Mouse (Mus musculus) lung, embryonic 15.5 days (tissue): ENCODE results near the gene Tm4sf1. TPM values are rescaled to one million over a fixed set of nuclear protein-coding genes. Genes with fewer than 3 reads are reported as not detected.

ENCODE experiments used
- ATAC-seq: fragments of 200-750 bp; cut with Nextera tagmentation; 2 replicates; pipeline ENCODE4 v1.8.0; 2017; ENCODE audit warnings: moderate number of reproducible peaks, borderline replicate concordance; ENCODE audit not compliant: low FRiP score, low TSS enrichment; ENCODE audit errors: extremely low read depth
- H3K27ac ChIP-seq: fragments of 300-500 bp; sonication (generic); 2 replicates; pipeline ENCODE4 v1.5.1; 2015; ENCODE audit warnings: moderate library complexity, mild to moderate bottlenecking, inconsistent platforms
- H3K27me3 ChIP-seq: fragments of 300-500 bp; sonication (generic); 2 replicates; pipeline ENCODE4 v1.6.1; 2015; ENCODE audit warnings: inconsistent platforms
- H3K36me3 ChIP-seq: fragments of 300-500 bp; sonication (generic); 2 replicates; pipeline ENCODE4 v1.6.1; 2015; ENCODE audit warnings: inconsistent platforms
- H3K4me1 ChIP-seq: fragments of 300-500 bp; sonication (generic); 2 replicates; pipeline ENCODE4 v1.6.1; 2015; ENCODE audit warnings: inconsistent platforms
- H3K4me2 ChIP-seq: fragments of 300-500 bp; sonication (generic); 2 replicates; pipeline ENCODE4 v1.6.1; 2015; ENCODE audit warnings: inconsistent platforms, mild to moderate bottlenecking, moderate library complexity
- H3K4me3 ChIP-seq: fragments of 300-500 bp; sonication (generic); 2 replicates; pipeline ENCODE4 v1.5.1; 2015; ENCODE audit warnings: mild to moderate bottlenecking, inconsistent platforms
- H3K9ac ChIP-seq: fragments of 300-500 bp; sonication (generic); 2 replicates; pipeline ENCODE4 v1.6.1; 2015; ENCODE audit warnings: inconsistent platforms
- H3K9me3 ChIP-seq: fragments of 300-500 bp; sonication (generic); 2 replicates; pipeline ENCODE4 v1.6.1; 2016; ENCODE audit warnings: inconsistent platforms
- WGBS: fragments of 180-500 bp; shearing (Covaris S2); methylation state at CpG from one replicate; pipeline ENCODE4 v1.1.7; 2015; 5-methylcytosine and 5-hydroxymethylcytosine counted together
- polyA plus RNA-seq: library from polyadenylated mRNA; unstranded; fragments of >200 nt; fragmentation: Nextera tagmentation; extraction: Ambion mirVana; gene quantifications from 2 replicates; pipeline ENCODE4 v1.2.1, GENCODE M21; 2015

Gene Tm4sf1
- polyA plus RNA-seq, 1 experiment from 2014 or later, result 96.9 TPM

GRCm38 (mm10) chr3:57302886-57303285 is 1.1 kb upstream of the Tm4sf1 start:
- Histone ChIP-seq H3K4me3 (no peak overlapping the region), H3K36me3 (no peaks in the 10 kb centered on the region), H3K9ac (no peak overlapping the region), H3K27ac (no peak overlapping the region), H3K4me2 (no peak overlapping the region), H3K9me3 (no peaks in the 10 kb centered on the region), H3K27me3 (no peaks in the 10 kb centered on the region), H3K4me1 (no peaks in the 10 kb centered on the region)
- WGBS, result 37% methylated on average over 2 of the region's 2 CpGs
- ATAC-seq, result no peak

DNA sequence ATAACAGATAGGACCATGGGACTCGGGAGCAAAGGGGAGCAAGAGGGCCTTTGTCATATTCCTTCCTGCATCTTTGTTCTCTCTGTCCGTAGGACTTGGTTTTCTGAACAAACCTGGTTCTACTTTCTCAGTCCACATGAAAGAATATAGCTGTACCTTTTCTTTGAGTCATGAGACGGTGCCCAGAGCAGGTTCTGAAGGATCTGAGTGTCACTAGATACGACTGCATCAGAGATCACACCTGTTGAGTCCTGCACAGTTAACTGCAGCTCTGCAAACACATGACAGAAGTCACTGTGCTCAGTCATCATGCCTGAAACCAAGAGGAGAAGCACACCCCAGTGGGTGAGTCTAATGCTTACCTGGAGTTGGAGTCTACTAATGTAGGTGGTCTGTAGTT is 422 bp downstream of the Tm4sf1 start:
- Histone ChIP-seq H3K9ac (no peak overlapping the region), H3K4me1 (no peaks in the 10 kb centered on the region), H3K36me3 (no peaks in the 10 kb centered on the region), H3K27ac (no peak overlapping the region), H3K4me2 (no peak overlapping the region), H3K4me3 (no peak overlapping the region), H3K9me3 (no peaks in the 10 kb centered on the region), H3K27me3 (no peaks in the 10 kb centered on the region)
- no peak for ATAC-seq
- 69% methylated on average over 4 of the region's 4 CpGs for WGBS

DNA sequence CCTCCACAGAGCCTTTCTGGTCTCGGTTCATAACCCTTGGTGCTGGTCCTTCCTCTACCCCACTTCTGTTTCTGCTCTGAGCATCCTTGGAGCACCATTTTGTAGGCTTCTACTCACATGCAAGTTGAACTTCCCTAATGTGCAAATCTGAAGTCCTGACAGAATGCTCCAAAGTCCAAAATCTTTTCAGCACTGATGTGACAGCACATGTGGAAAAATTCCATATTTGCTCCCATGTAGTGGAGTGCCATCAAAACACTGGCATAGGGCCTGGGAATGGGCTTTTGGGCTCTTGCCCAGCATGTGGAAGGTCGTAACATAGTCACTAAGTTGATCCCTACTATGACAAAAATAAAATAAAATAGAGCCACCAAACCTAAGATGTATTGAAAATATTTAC is 3.8 kb downstream of the Tm4sf1 start:
- Histone ChIP-seq H3K36me3 (no peaks in the 10 kb centered on the region), H3K4me1 (peaks cover 9% of the 10 kb centered on the region), H3K4me2 (no peak overlapping the region), H3K27ac (no peak overlapping the region), H3K27me3 (no peaks in the 10 kb centered on the region), H3K9me3 (no peaks in the 10 kb centered on the region), H3K4me3 (no peak overlapping the region), H3K9ac (no peak overlapping the region)
- no peak for ATAC-seq
- 73% methylated on average over 2 of the region's 2 CpGs for WGBS

GRCm38 (mm10) chr3:57296574-57296973 is 5.2 kb downstream of the Tm4sf1 start:
- H3K4me3 ChIP-seq, result no peak overlapping the region
- H3K9me3 ChIP-seq, result no peaks in the 10 kb centered on the region
- H3K4me1 ChIP-seq, result peaks cover 9% of the 10 kb centered on the region
- H3K27me3 ChIP-seq, result no peaks in the 10 kb centered on the region
- H3K9ac ChIP-seq, result no peak overlapping the region
- H3K4me2 ChIP-seq, result no peak overlapping the region
- no peak for ATAC-seq
- no peak overlapping the region for H3K27ac ChIP-seq
- H3K36me3 ChIP-seq, result no peaks in the 10 kb centered on the region

GRCm38 (mm10) chr3:57295631-57296030 is 6.2 kb downstream of the Tm4sf1 start:
- Histone ChIP-seq H3K27me3 (no peaks in the 10 kb centered on the region), H3K9me3 (no peaks in the 10 kb centered on the region), H3K9ac (no peak overlapping the region), H3K4me1 (peaks cover 9% of the 10 kb centered on the region), H3K36me3 (no peaks in the 10 kb centered on the region), H3K27ac (peak overlapping the region; percentile 54), H3K4me2 (0 out of 2 replicates have a peak overlapping the region, but pooled peaks have one; percentile 31), H3K4me3 (no peak overlapping the region)
- WGBS, result 51% methylated on average over 4 of the region's 4 CpGs
- peak; percentile 19; the same call in 1 of the 2 replicates for ATAC-seq

DNA sequence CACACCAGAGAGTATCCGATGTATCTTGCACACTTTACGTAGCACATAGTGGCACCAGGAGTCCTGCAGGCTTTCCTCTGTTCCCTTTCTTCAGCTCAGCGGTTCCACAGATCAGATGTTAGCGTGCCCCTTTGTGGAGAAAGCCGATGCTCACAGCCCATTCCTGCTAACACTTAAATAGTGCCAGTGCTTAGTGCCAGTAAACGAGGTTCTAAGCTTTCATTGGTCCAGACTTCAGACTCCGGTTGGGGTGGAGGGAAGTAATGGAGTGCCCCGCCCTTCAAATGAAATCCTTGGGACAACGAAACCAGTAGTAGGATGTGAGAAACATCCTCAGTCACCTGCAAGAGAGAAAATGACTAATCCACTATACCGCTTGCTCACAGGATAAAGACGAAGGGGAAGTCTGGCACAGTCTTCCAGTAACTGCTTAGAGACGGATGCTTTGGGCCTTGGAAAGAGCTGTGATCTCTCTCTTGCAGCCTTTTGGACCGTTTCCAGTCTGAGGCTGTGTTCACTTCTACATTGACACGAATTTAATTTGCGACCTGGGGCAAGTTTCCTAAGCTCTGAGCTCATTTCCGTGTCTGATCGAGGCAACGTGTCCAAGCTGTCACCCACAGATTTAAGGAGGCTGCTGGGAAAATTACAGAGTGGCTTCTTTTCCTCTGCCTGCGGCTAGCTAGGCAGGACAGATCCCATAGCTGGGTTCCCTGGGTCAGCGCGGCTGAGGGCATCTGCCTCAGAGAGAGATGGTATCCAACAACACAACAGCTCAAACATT is 6.9 kb downstream of the Tm4sf1 start:
- Histone ChIP-seq H3K9me3 (no peaks in the 10 kb centered on the region), H3K27me3 (no peaks in the 10 kb centered on the region), H3K9ac (no peak overlapping the region), H3K4me3 (peak overlapping the region; percentile 12; the same call in 1 of the 2 replicates), H3K4me2 (peak overlapping the region; percentile 31), H3K36me3 (no peaks in the 10 kb centered on the region), H3K27ac (peak overlapping the region; percentile 54), H3K4me1 (peaks cover 9% of the 10 kb centered on the region)
- WGBS, result 51% methylated on average over 21 of the region's 21 CpGs
- ATAC-seq, result peak; percentile 78; the same call in 1 of the 2 replicates

DNA sequence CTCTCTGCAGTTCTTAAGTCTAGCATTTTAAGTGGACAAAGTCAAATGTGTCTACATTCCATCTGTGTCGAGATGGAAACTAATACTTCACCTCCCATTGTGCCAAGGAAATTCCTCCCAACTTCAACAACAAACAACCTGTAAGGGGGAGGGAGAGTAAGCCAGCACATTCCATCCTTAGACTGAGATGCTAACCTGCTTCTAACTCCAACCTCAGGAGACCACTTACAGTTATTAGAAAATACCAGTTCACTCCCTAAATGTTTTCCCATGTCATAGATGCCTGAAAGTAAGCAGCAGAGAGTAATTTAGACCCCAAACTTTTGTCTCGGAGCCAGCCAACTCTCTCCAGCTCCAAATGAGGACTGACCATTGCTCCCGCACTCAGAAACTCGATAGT is 7.9 kb downstream of the Tm4sf1 start:
- no peaks in the 10 kb centered on the region for H3K27me3 ChIP-seq
- H3K9me3 ChIP-seq, result no peaks in the 10 kb centered on the region
- no peak overlapping the region for H3K9ac ChIP-seq
- peak overlapping the region; percentile 54 for H3K27ac ChIP-seq
- ATAC-seq, result no peak
- H3K4me1 ChIP-seq, result peaks cover 9% of the 10 kb centered on the region
- H3K4me2 ChIP-seq, result 0 out of 2 replicates have a peak overlapping the region, but pooled peaks have one; percentile 1
- peak overlapping the region; percentile 12; the same call in 1 of the 2 replicates for H3K4me3 ChIP-seq
- 46% methylated on average over 4 of the region's 4 CpGs for WGBS
- no peaks in the 10 kb centered on the region for H3K36me3 ChIP-seq

GRCm38 (mm10) chr3:57292826-57293225 is 9.0 kb downstream of the Tm4sf1 start:
- Histone ChIP-seq H3K9me3 (no peaks in the 10 kb centered on the region), H3K9ac (no peak overlapping the region), H3K4me3 (no peak overlapping the region), H3K27me3 (no peaks in the 10 kb centered on the region), H3K4me1 (peaks cover 9% of the 10 kb centered on the region), H3K4me2 (no peak overlapping the region; the same call in 1 of the 2 replicates), H3K36me3 (no peaks in the 10 kb centered on the region), H3K27ac (no peak overlapping the region)
- WGBS, result 68% methylated on average over 11 of the region's 11 CpGs
- no peak for ATAC-seq

GRCm38 (mm10) chr3:57288944-57289491 is 12.8 kb downstream of the Tm4sf1 start:
- Histone ChIP-seq H3K27me3 (no peaks in the 10 kb centered on the region), H3K36me3 (no peaks in the 10 kb centered on the region), H3K9me3 (no peaks in the 10 kb centered on the region), H3K4me1 (peaks cover 6% of the 10 kb centered on the region; the same call in 1 of the 2 replicates), H3K9ac (no peak overlapping the region), H3K4me3 (no peak overlapping the region), H3K27ac (peak overlapping the region; percentile 52), H3K4me2 (no peak overlapping the region)
- ATAC-seq, result no peak
- WGBS, result 57% methylated on average over 1 of the region's 1 CpGs

GRCm38 (mm10) chr3:57287854-57288720 is 13.7 kb downstream of the Tm4sf1 start:
- 40% methylated on average over 7 of the region's 7 CpGs for WGBS
- H3K4me1 ChIP-seq, result peaks cover 6% of the 10 kb centered on the region; the same call in 1 of the 2 replicates
- no peak overlapping the region for H3K4me3 ChIP-seq
- no peaks in the 10 kb centered on the region for H3K36me3 ChIP-seq
- ATAC-seq, result no peak
- no peaks in the 10 kb centered on the region for H3K27me3 ChIP-seq
- peak overlapping the region; percentile 75 for H3K27ac ChIP-seq
- H3K4me2 ChIP-seq, result no peak overlapping the region
- H3K9me3 ChIP-seq, result no peaks in the 10 kb centered on the region
- H3K9ac ChIP-seq, result no peak overlapping the region

- H3K4me1 ChIP-seq, result peaks cover 6% of the 10 kb centered on the region; the same call in 1 of the 2 replicates
- H3K36me3 ChIP-seq, result no peaks in the 10 kb centered on the region
- peak; percentile 64; the same call in 1 of the 2 replicates for ATAC-seq
- no peaks in the 10 kb centered on the region for H3K9me3 ChIP-seq
- H3K9ac ChIP-seq, result no peak overlapping the region
- no peaks in the 10 kb centered on the region for H3K27me3 ChIP-seq
- H3K4me3 ChIP-seq, result no peak overlapping the region
- H3K27ac ChIP-seq, result peak overlapping the region; percentile 75
- H3K4me2 ChIP-seq, result no peak overlapping the region
- WGBS, result 34% methylated on average over 4 of the region's 4 CpGs
Measured at GRCm38 (mm10) chr3:57287438-57287837, 14.3 kb downstream of the Tm4sf1 start.
